9 mouse cellular contexts compared by ENCODE assay signal in genomic region chr5:65107773-65108432, GRCm38 (mm10). TPM values are rescaled to one million over a fixed set of nuclear protein-coding genes. Genes with fewer than 3 reads are reported as not detected.
DNase-seq lines count a peak whose midpoint lies in the region; ATAC-seq lines count a peak whose summit lies in the region.
"Had no signal": no experiment of that assay in that cellular context is flagged by ENCODE, and none has a peak within 500 bp of the region (broad histone marks: within the 10 kb centered on the region; RNA-seq: fewer than 3 reads in every experiment).

No protein-coding gene starts in this region.

- H3K27ac ChIP-seq in intestine, embryonic 16.5 days (ENCODE audit: low read length): peak overlapping the region; percentile 77
- peak overlapping the region; percentile 91 for H3K27ac ChIP-seq in lung, embryonic 16.5 days (ENCODE audit: low read length)

- H3K4me2 ChIP-seq in intestine, embryonic 16.5 days (ENCODE audit: low read depth, low read length): peak overlapping the region; percentile 90
- peak overlapping the region; percentile 84 for H3K4me2 ChIP-seq in lung, embryonic 16.5 days (ENCODE audit: low read depth, low read length)

- DNase-seq in urinary bladder, adult 2 months (ENCODE audit: low spot score): peak; percentile 41
- DNase-seq in urinary bladder, postnatal 10 days (ENCODE audit: low spot score): no peak
- peak; percentile 13 to 18 for DNase-seq in cerebellum, postnatal 36 days
- DNase-seq in heart, adult 18-20 months: peak; percentile 55 to 68
- peak; percentile 11 for DNase-seq in ovary, postnatal 14 days (ENCODE audit: low spot score)

- no peaks in the 10 kb centered on the region for H3K27me3 ChIP-seq in intestine, embryonic 16.5 days (replicated peaks; ENCODE audit: control insufficient read depth, insufficient read depth, low read length)
- no peaks in the 10 kb centered on the region for H3K27me3 ChIP-seq in lung, embryonic 16.5 days (ENCODE audit: control insufficient read depth, insufficient read depth, low read depth, low read length)

- no peaks in the 10 kb centered on the region for H3K9me3 ChIP-seq in intestine, embryonic 16.5 days (ENCODE audit: control insufficient read depth, low read length)
- no peaks in the 10 kb centered on the region for H3K9me3 ChIP-seq in lung, embryonic 16.5 days (ENCODE audit: control insufficient read depth, low read length)

- H3K36me3 ChIP-seq in intestine, embryonic 16.5 days (ENCODE audit: control insufficient read depth, insufficient read depth, low read length): no peaks in the 10 kb centered on the region
- no peaks in the 10 kb centered on the region for H3K36me3 ChIP-seq in lung, embryonic 16.5 days (ENCODE audit: control insufficient read depth, insufficient read depth, low read length)

- peak overlapping the region; percentile 87 for H3K9ac ChIP-seq in intestine, embryonic 16.5 days (ENCODE audit: low read depth, low read length)
- H3K9ac ChIP-seq in lung, embryonic 16.5 days (ENCODE audit: low read length): peak overlapping the region; percentile 90

- H3K4me1 ChIP-seq in intestine, embryonic 16.5 days (ENCODE audit: control insufficient read depth, insufficient read depth, low read length): no peaks in the 10 kb centered on the region
- peaks cover 12% of the 10 kb centered on the region for H3K4me1 ChIP-seq in lung, embryonic 16.5 days (replicated peaks; ENCODE audit: control insufficient read depth, insufficient read depth, low read length)

- 2% methylated on average over 41 of the region's 42 CpGs for WGBS in intestine, embryonic 16.5 days
- 2% methylated on average over 29 of the region's 42 CpGs for WGBS in lung, embryonic 16.5 days

- no peak; the same call in 1 of the 2 replicates for ATAC-seq in intestine, embryonic 16.5 days
- peak; percentile 34; the same call in 1 of the 2 replicates for ATAC-seq in lung, embryonic 16.5 days (ENCODE audit: low read depth)
- ATAC-seq in megakaryocyte-erythroid progenitor cell, adult 5-6 weeks (replicated peaks; ENCODE audit: low FRiP score, low TSS enrichment, poor library complexity, severe bottlenecking): no peak

- peak overlapping the region; percentile 87 for H3K4me3 ChIP-seq in intestine, embryonic 16.5 days (ENCODE audit: low read length)
- H3K4me3 ChIP-seq in lung, embryonic 16.5 days (ENCODE audit: low read length): peak overlapping the region; percentile 80

RNA-seq across cellular contexts. Expression of gene Klhl5, which starts 0.6 kb away (rescaled TPM):
- 40.9 and 41.7 TPM in 2 replicates for polyA plus RNA-seq in urinary bladder, adult 2 months (2012; rRNA removed)
- 10 to 100 TPM; 12.0 to 13.8 TPM for total RNA-seq in heart, adult 18-20 months (2021)
- 4.0 and 8.3 TPM in 2 replicates for polyA plus RNA-seq in intestine, embryonic 16.5 days (2015; fragmentation: Nextera tagmentation; extraction: Ambion mirVana)
- polyA plus RNA-seq in lung, embryonic 16.5 days (2015; fragmentation: Nextera tagmentation; extraction: Ambion mirVana): 19.7 and 24.9 TPM in 2 replicates
- 16.9 and 18.0 TPM in 2 replicates for total RNA-seq in megakaryocyte-erythroid progenitor cell, adult 5-6 weeks (2014; fragmentation: Nextera tagmentation)
- 11.9 and 25.2 TPM in 2 replicates for total RNA-seq in megakaryocyte-erythroid progenitor cell, adult 5-6 weeks (2017)

RNA-seq across cellular contexts. Expression of gene Tmem156, which starts 16.0 kb away (rescaled TPM):
- polyA plus RNA-seq in urinary bladder, adult 2 months (2012; rRNA removed): 0.56 and 0.81 TPM in 2 replicates
- total RNA-seq in heart, adult 18-20 months (2021): under 1 TPM in 1 of 2 experiments, not detected in 1; 0.69 TPM
- 1.5 and 2.1 TPM in 2 replicates for polyA plus RNA-seq in intestine, embryonic 16.5 days (2015; fragmentation: Nextera tagmentation; extraction: Ambion mirVana)
- polyA plus RNA-seq in lung, embryonic 16.5 days (2015; fragmentation: Nextera tagmentation; extraction: Ambion mirVana): 0.55 and 0.77 TPM in 2 replicates
- total RNA-seq in megakaryocyte-erythroid progenitor cell, adult 5-6 weeks (2014; fragmentation: Nextera tagmentation): 1.5 and 3.1 TPM in 2 replicates
- total RNA-seq in megakaryocyte-erythroid progenitor cell, adult 5-6 weeks (2017): 2.3 and 3.6 TPM in 2 replicates
- total RNA-seq: gastrocnemius, postnatal 36 days had no signal
